Mouse (Mus musculus) lung, embryonic 14.5 days (tissue): ENCODE results near the gene Fgd6. TPM values are rescaled to one million over a fixed set of nuclear protein-coding genes. Genes with fewer than 3 reads are reported as not detected.

Source experiments
- ATAC-seq: fragments of 200-750 bp; cut with Nextera tagmentation; 2 replicates; pipeline ENCODE4 v1.8.0; 2017; ENCODE audit warnings: mild to moderate bottlenecking, moderate TSS enrichment, moderate library complexity; ENCODE audit not compliant: insufficient read depth
- DNase-seq: peaks from one replicate; pipeline ENCODE4 v3.0.0-alpha.2; 2015
- H3K27ac ChIP-seq: fragments of 300-500 bp; sonication (generic); 2 replicates; pipeline ENCODE4 v1.5.1; 2014; ENCODE audit warnings: low read depth, mild to moderate bottlenecking, moderate library complexity
- H3K27me3 ChIP-seq: fragments of 300-500 bp; sonication (generic); 2 replicates; pipeline ENCODE4 v1.6.1; 2014; ENCODE audit warnings: low read length, control low read depth; ENCODE audit not compliant: insufficient read depth
- H3K36me3 ChIP-seq: fragments of 300-500 bp; sonication (generic); 2 replicates; pipeline ENCODE4 v1.6.1; 2014; ENCODE audit warnings: control low read depth; ENCODE audit not compliant: insufficient read depth
- H3K4me1 ChIP-seq: fragments of 300-500 bp; sonication (generic); 2 replicates; pipeline ENCODE4 v1.6.1; 2014; ENCODE audit warnings: antibody characterized with exemption, control low read depth; ENCODE audit not compliant: insufficient read depth
- H3K4me2 ChIP-seq: fragments of 300-500 bp; sonication (generic); 2 replicates; pipeline ENCODE4 v1.6.1; 2014; ENCODE audit warnings: mild to moderate bottlenecking
- H3K4me3 ChIP-seq: fragments of 300-500 bp; sonication (generic); 2 replicates; pipeline ENCODE4 v1.5.1; 2014; ENCODE audit warnings: low read depth, low read length
- H3K9ac ChIP-seq: fragments of 300-500 bp; sonication (generic); 2 replicates; pipeline ENCODE4 v1.6.1; 2014
- H3K9me3 ChIP-seq: fragments of 300-500 bp; sonication (generic); 2 replicates; pipeline ENCODE4 v1.6.1; 2016; ENCODE audit warnings: low read depth, low read length, control low read depth
- CTCF ChIP-seq: IDR thresholded peaks from 2 replicates; pipeline ENCODE4 v1.5.1; 2016; ENCODE audit warnings: antibody characterized with exemption, low read depth
- WGBS: fragments of 180-500 bp; shearing (Covaris S2); extraction: QIAGEN DNeasy Blood & Tissue Kit; methylation state at CpG from one replicate; pipeline ENCODE4 v1.1.7; 2014; 5-methylcytosine and 5-hydroxymethylcytosine counted together
- polyA plus RNA-seq: library from polyadenylated mRNA; unstranded; fragments of >200 nt; fragmentation: Nextera tagmentation; extraction: Ambion mirVana; gene quantifications from 2 replicates; pipeline ENCODE4 v1.2.1, GENCODE M21; 2014

The Fgd6 gene
- polyA plus RNA-seq, 1 experiment from 2014 or later, result 3.6 TPM

DNA sequence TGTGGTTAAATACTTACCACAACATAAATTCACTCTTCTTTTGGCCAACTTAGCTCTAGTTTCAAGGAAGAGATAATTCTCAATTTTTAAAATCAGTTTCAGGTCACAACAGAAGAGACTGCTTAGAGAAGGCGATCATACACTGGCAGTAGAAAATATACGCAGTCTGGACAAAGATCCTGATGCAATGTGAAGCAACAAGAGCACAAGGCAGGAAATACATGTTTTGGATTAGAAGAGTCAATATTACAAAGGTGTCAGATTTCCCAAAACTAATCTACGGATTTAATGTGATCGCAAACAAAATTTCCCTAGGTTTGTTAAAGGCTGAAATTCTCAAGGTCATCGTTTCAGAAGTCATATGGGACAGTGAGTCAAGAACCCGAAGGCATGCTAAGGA, 4.6 kb upstream of the Fgd6 start:
- Histone ChIP-seq H3K4me1 (peaks cover 6% of the 10 kb centered on the region; the same call in 1 of the 2 replicates), H3K9me3 (no peaks in the 10 kb centered on the region), H3K4me3 (no peak overlapping the region), H3K4me2 (no peak overlapping the region), H3K36me3 (peaks cover 20% of the 10 kb centered on the region; the same call in 1 of the 2 replicates), H3K9ac (no peak overlapping the region), H3K27ac (no peak overlapping the region), H3K27me3 (no peaks in the 10 kb centered on the region)
- 92% methylated on average over 6 of the region's 6 CpGs for WGBS
- DNase-seq, result no peak
- ATAC-seq, result no peak
- TF ChIP-seq CTCF, result no peak

DNA sequence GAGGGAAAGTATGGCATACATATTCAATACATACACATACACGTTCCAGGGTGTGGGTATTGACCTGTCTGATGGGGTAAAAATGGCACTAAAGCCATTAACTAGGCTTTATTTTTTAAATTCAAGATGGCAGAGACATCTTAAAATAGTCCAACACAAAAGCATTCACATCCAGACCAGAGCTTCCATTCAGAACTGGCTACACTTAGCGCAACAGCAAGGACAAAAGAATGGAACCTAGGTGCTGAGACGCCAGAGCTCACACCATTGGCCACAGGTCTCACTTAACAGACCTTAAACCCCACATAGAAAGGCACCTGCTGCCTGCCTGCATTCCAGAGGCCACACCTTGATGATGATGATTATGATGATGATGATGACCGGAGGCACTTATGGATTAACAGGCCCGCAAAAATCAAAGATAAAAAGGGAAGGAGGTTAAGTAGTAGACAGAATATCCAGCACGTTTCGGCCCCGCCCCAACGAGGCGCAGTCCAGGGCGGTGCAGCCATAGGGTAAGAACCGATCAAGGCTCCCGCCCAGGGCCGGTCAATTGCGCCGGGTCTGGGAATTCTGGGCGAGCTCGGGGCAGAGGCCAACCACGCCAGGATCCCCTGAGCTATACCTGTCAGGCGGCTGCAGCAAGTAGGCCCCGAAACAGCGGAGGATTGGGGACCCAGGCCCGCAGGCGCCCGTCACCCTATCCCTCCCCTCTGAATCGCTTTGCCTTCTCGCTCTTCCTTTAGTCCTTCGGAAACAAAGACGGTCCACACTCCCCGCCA, 734 bp upstream of the Fgd6 start:
- Histone ChIP-seq H3K27me3 (no peaks in the 10 kb centered on the region), H3K4me2 (peak overlapping the region; percentile 85), H3K4me1 (peaks cover 6% of the 10 kb centered on the region; the same call in 1 of the 2 replicates), H3K9me3 (no peaks in the 10 kb centered on the region), H3K4me3 (peak overlapping the region; percentile 89), H3K9ac (peak overlapping the region; percentile 78), H3K36me3 (0 out of 2 replicates have a peak, but pooled peaks cover 7% of the 10 kb centered on the region), H3K27ac (peak overlapping the region; percentile 58)
- WGBS, result 2% methylated on average over 30 of the region's 30 CpGs
- peak; percentile 85 for ATAC-seq
- DNase-seq, result peak; percentile 74
- no peak for TF ChIP-seq CTCF

DNA sequence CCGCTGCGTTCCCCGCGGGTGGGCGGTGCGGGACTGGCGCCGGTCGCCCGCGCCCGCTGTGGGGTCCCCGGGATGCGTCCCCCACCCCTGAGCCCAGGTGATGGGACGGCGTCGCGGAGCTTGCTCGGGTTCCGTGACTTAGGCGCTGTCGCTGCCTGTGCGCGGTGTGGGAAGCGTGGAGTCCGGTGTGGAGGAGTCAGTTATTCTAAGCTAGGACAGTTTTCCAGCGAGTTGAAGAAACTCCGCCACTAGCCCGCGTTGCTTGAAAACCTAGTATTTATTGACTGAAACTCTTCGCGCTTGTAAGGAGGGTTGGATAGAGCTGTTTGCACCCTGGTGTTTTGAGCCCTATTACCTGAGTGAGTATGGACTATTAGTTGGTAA, 566 bp downstream of the Fgd6 start:
- H3K9me3 ChIP-seq, result no peaks in the 10 kb centered on the region
- WGBS, result 1% methylated on average over 32 of the region's 32 CpGs
- H3K27ac ChIP-seq, result peak overlapping the region; percentile 58
- peak overlapping the region; percentile 79 for H3K9ac ChIP-seq
- H3K27me3 ChIP-seq, result no peaks in the 10 kb centered on the region
- H3K36me3 ChIP-seq, result no peaks in the 10 kb centered on the region
- H3K4me2 ChIP-seq, result peak overlapping the region; percentile 77
- H3K4me3 ChIP-seq, result peak overlapping the region; percentile 89
- peak; percentile 39; the same call in 1 of the 2 replicates for ATAC-seq
- TF ChIP-seq CTCF, result no peak
- DNase-seq, result peak; percentile 66
- H3K4me1 ChIP-seq, result peaks cover 6% of the 10 kb centered on the region; the same call in 1 of the 2 replicates

DNA sequence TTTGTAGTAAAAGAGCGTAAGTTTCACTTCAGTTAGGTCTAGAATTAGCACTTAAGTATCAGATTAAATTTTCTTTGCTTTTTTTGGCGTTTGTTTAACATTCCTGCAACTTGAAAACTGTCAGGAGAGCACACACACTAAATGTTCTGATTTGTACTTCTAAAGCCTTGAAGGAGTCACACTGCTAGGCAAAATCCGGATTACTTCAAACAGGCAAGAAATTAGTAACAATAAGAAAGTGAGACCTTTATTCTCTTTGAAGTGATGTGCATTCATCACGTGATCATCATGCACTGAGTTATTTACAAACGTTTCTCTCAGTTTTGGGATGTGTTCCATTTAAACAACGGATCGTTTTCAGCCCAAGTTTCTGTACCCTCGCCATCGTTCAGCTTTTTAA, 1.4 kb downstream of the Fgd6 start:
- Histone ChIP-seq H3K27me3 (no peaks in the 10 kb centered on the region), H3K4me1 (peaks cover 6% of the 10 kb centered on the region; the same call in 1 of the 2 replicates), H3K9ac (no peak overlapping the region), H3K9me3 (no peaks in the 10 kb centered on the region), H3K4me3 (peak overlapping the region; percentile 89), H3K27ac (no peak overlapping the region), H3K36me3 (no peaks in the 10 kb centered on the region), H3K4me2 (peak overlapping the region; percentile 77)
- no peak for TF ChIP-seq CTCF
- ATAC-seq (no peak), DNase-seq (peak; percentile 21)
- 25% methylated on average over 9 of the region's 9 CpGs for WGBS

DNA sequence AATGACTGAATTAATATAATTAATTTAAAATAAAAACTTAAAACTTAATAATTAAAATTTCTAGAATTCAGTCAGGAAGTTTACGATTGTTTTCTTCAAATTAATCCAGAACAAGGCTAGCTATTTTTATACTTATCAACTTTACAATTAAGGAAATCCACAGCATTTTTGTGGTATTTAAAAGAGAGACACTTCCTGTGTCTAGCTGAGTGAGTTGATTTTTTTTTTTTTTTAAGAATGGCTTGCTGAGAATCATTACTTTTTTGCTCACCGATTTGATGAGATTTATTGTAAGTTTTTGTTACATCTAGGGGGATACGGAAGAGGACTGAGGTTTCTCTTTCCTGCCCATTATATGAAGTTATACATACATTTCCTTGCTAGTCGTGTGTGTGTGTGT, 1.8 kb downstream of the Fgd6 start:
- TF ChIP-seq CTCF, result no peak
- no peaks in the 10 kb centered on the region for H3K27me3 ChIP-seq
- no peak overlapping the region for H3K4me2 ChIP-seq
- 60% methylated on average over 4 of the region's 4 CpGs for WGBS
- H3K27ac ChIP-seq, result no peak overlapping the region
- DNase-seq, result no peak
- peak overlapping the region; percentile 89 for H3K4me3 ChIP-seq
- H3K36me3 ChIP-seq, result no peaks in the 10 kb centered on the region
- H3K9ac ChIP-seq, result no peak overlapping the region
- H3K4me1 ChIP-seq, result peaks cover 6% of the 10 kb centered on the region; the same call in 1 of the 2 replicates
- no peak for ATAC-seq
- no peaks in the 10 kb centered on the region for H3K9me3 ChIP-seq

DNA sequence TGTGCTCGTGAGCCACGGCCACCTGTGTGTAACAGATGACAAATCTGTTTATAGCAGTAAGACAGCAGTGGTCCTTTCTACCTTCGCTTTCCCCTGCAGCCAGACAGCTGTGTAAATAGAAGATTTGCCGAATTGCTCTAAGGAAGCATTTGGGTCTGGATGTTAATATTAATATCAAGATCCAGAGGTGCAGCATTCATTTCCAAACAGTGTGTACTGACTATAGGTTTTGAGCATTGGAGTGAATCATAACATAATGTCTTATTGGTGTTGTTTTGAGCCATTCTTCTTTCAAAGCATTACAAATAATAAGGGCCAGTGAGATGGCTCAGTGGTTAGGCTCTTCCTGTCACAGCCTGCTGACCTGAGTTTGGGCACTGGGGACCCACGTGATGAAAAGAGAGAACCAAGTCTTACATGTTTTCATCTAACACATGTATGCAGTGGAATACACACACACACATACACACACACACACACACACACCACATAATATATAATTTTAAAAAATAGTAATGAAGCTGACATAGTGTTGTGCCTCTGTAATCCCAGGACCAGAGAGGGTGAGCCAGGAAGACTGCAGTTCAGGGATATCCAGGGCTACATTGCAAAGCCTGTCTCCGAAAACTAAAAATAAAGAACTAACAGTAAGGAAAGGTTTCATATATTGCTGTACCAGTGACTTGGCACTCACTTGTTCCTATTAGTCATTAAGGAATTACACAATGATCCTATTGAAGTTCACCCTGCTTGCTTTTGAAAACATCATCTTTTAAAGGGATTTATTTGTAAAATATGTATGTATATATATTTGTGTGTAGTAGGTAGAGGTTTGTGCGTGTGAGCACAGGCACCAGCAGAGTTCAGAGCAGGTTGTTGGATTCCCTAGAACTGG, 2.8 kb downstream of the Fgd6 start:
- ATAC-seq, result no peak
- peaks cover 6% of the 10 kb centered on the region; the same call in 1 of the 2 replicates for H3K4me1 ChIP-seq
- 52% methylated on average over 7 of the region's 7 CpGs for WGBS
- DNase-seq, result no peak
- no peak overlapping the region for H3K27ac ChIP-seq
- H3K9ac ChIP-seq, result no peak overlapping the region
- TF ChIP-seq CTCF, result no peak
- H3K4me3 ChIP-seq, result no peak overlapping the region
- H3K9me3 ChIP-seq, result no peaks in the 10 kb centered on the region
- H3K4me2 ChIP-seq, result no peak overlapping the region
- no peaks in the 10 kb centered on the region for H3K36me3 ChIP-seq
- no peaks in the 10 kb centered on the region for H3K27me3 ChIP-seq

DNA sequence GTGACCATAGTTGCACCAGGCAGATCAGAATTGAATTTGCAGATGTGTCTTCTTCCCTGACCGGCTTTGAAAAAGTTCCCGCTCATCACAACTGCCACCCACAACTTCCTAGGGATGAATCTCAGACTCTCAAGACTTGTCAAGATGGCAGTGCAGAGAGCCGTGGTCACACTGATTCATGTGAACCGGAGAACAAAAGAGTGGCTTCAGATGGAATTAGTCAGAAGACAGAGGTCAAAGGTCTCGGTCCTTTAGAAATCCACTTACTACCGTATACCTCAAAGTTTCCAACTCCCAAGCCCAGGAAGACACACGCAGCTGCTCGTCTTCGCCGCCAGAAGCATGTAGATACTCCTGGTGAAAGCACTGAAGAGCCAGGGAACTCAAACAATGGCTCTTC, 8.1 kb downstream of the Fgd6 start:
- TF ChIP-seq CTCF, result no peak
- Histone ChIP-seq H3K4me1 (peaks cover 4% of the 10 kb centered on the region; the same call in 1 of the 2 replicates), H3K4me3 (no peak overlapping the region), H3K27ac (no peak overlapping the region), H3K9me3 (no peaks in the 10 kb centered on the region), H3K9ac (no peak overlapping the region), H3K4me2 (no peak overlapping the region), H3K27me3 (no peaks in the 10 kb centered on the region), H3K36me3 (peaks cover 13% of the 10 kb centered on the region; the same call in 1 of the 2 replicates)
- 77% methylated on average over 10 of the region's 10 CpGs for WGBS
- no peak for DNase-seq
- no peak for ATAC-seq
